Mouse (Mus musculus) kidney, adult 2 months (tissue): ENCODE measurements at regions not wholly inside any gene's neighbourhood (a gene's known extent, or its start where the extent isn't known, plus 50 kb on each side); places are given as distances from the start of the nearest gene placed in this dataset.

Experiments used
- DNase-seq: peaks from one replicate; pipeline ENCODE4 v3.0.0; 2021
- H3K27ac ChIP-seq: fragments of 200-500 bp; 2 replicates; pipeline ENCODE4 v1.5.1; 2012; ENCODE audit warnings: low read depth, low read length, control low read depth, inconsistent platforms; ENCODE audit not compliant: insufficient read depth
- H3K27me3 ChIP-seq: fragments of 200-500 bp; replicated peaks from 2 replicates; pipeline ENCODE4 v1.6.1; 2012; ENCODE audit warnings: mild to moderate bottlenecking, moderate library complexity, low read length, inconsistent platforms; ENCODE audit not compliant: control insufficient read depth, insufficient read depth
- H3K36me3 ChIP-seq: fragments of 200-500 bp; 2 replicates; pipeline ENCODE4 v1.6.1; 2012; ENCODE audit warnings: mild to moderate bottlenecking, moderate library complexity, low read length, inconsistent platforms; ENCODE audit not compliant: control insufficient read depth, insufficient read depth
- H3K4me1 ChIP-seq: fragments of 200-500 bp; 2 replicates; pipeline ENCODE4 v1.6.1; 2011; ENCODE audit warnings: low read length; ENCODE audit not compliant: control insufficient read depth, insufficient read depth
- H3K4me3 ChIP-seq: fragments of 200-500 bp; 2 replicates; pipeline ENCODE4 v1.5.1; 2011; ENCODE audit warnings: mild to moderate bottlenecking, low read depth, low read length, control low read depth; ENCODE audit not compliant: insufficient read depth
- CTCF ChIP-seq: fragments of 200-500 bp; conservative IDR thresholded peaks from 2 replicates; pipeline ENCODE4 v1.5.1; 2011; ENCODE audit warnings: low read depth, mild to moderate bottlenecking, control low read depth, low read length, moderate library complexity, mixed read lengths; ENCODE audit not compliant: insufficient read depth, insufficient read length
- POLR2A ChIP-seq: fragments of 200-500 bp; IDR thresholded peaks from one replicate; pipeline ENCODE4 v1.6.1; 2011; ENCODE audit warnings: low read depth, low read length, control low read depth
- WGBS: fragments of 180-500 bp; shearing (Covaris S2); methylation state at CpG from one replicate; pipeline ENCODE4 v1.1.7; 2018; 5-methylcytosine and 5-hydroxymethylcytosine counted together

DNA sequence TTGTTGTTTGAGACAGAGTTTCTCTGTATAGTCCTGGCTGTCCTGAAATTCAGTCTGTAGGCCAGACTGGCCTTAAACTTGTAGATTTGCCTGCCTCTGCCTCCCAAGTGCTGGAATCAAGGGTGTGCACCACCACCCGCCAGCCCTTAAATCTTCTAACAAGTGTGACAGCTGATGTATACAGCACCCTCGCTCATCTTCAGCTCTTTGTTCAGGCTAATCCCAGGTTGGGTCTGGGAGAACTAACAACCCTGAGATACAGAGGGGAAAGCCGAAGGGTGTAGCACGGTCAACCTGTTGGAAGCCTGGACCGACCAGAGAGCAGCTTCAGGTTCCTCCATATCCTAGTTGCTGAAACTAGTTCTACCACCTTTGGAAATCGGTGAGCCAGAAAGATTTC lies 99.0 kb downstream of the Tmem30b start:
- no peak for DNase-seq
- no peak for TF ChIP-seq POLR2A
- no peak for TF ChIP-seq CTCF
- Histone ChIP-seq H3K27ac (peak overlapping the region; percentile 12; the same call in 1 of the 2 replicates), H3K36me3 (no peaks in the 10 kb centered on the region), H3K27me3 (no peaks in the 10 kb centered on the region), H3K4me3 (no peak overlapping the region), H3K4me1 (0 out of 2 replicates have a peak, but pooled peaks cover 5% of the 10 kb centered on the region)
- WGBS: 84% methylated on average over 6 of the region's 6 CpGs

- no peaks in the 10 kb centered on the region for H3K36me3 ChIP-seq
- peak overlapping the region; percentile 18; the same call in 1 of the 2 replicates for H3K27ac ChIP-seq
- TF ChIP-seq POLR2A: no peak
- no peak for TF ChIP-seq CTCF
- no peaks in the 10 kb centered on the region for H3K27me3 ChIP-seq
- no peak overlapping the region for H3K4me3 ChIP-seq
- DNase-seq: no peak
- 81% methylated on average over 7 of the region's 7 CpGs for WGBS
- 0 out of 2 replicates have a peak, but pooled peaks cover 5% of the 10 kb centered on the region for H3K4me1 ChIP-seq
Measured at GRCm38 (mm10) chr12:73446148-73446547, 100.0 kb downstream of the Tmem30b start.

- Histone ChIP-seq H3K4me3 (peak overlapping the region; percentile 23; the same call in 1 of the 2 replicates), H3K27ac (peak overlapping the region; percentile 61), H3K36me3 (no peaks in the 10 kb centered on the region), H3K27me3 (no peaks in the 10 kb centered on the region), H3K4me1 (peaks cover 9% of the 10 kb centered on the region; the same call in 1 of the 2 replicates)
- peak; percentile 74 for DNase-seq
- TF ChIP-seq CTCF (no peak), POLR2A (no peak)
- WGBS: 40% methylated on average over 10 of the region's 10 CpGs
Measured at GRCm38 (mm10) chr12:73445562-73445961, 100.6 kb downstream of the Tmem30b start.

- TF ChIP-seq POLR2A (no peak), CTCF (no peak)
- peak overlapping the region; percentile 61; the same call in 1 of the 2 replicates for H3K27ac ChIP-seq
Measured at GRCm38 (mm10) chr12:73445128-73445527, 101.1 kb downstream of the Tmem30b start.

GRCm38 (mm10) chr12:73441326-73441725 lies 104.9 kb downstream of the Tmem30b start:
- Histone ChIP-seq H3K27ac (peak overlapping the region; percentile 51; the same call in 1 of the 2 replicates), H3K36me3 (no peaks in the 10 kb centered on the region), H3K4me3 (no peak overlapping the region), H3K27me3 (no peaks in the 10 kb centered on the region), H3K4me1 (peaks cover 6% of the 10 kb centered on the region; the same call in 1 of the 2 replicates)
- no peak for TF ChIP-seq POLR2A
- WGBS: 42% methylated on average over 1 of the region's 1 CpGs
- DNase-seq: peak; percentile 53

More at GRCm38 (mm10) chr12:73445128-73445527, 101.1 kb downstream of the Tmem30b start:
- Histone ChIP-seq H3K27me3 (no peaks in the 10 kb centered on the region), H3K4me3 (peak overlapping the region; percentile 23; the same call in 1 of the 2 replicates), H3K36me3 (no peaks in the 10 kb centered on the region), H3K4me1 (peaks cover 9% of the 10 kb centered on the region; the same call in 1 of the 2 replicates)
- no peak for DNase-seq
- 39% methylated on average over 10 of the region's 10 CpGs for WGBS

DNA sequence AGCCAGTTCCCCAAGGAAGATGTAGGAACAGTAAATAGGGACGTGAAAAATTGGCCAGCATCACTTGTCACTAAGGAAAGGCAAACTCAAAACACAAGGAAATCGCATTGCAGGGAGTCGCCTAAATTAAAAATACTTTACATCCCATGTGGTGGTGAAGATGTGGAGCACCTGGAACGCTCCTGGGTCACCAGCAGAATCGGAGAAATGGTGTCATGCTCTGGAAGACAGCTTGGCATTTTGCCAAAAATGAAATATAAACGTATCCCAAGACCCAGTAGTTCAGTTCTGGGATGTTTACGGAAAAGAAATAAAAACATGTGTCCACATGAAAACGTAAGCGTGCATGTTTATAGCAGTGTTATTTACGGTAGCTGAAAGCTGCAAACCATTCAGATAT lies 111.5 kb downstream of the Tmem30b start:
- no peaks in the 10 kb centered on the region for H3K36me3 ChIP-seq
- WGBS: 62% methylated on average over 10 of the region's 10 CpGs

GRCm38 (mm10) chr12:73432546-73432945 lies 113.6 kb downstream of the Tmem30b start:
- Histone ChIP-seq H3K27me3 (no peaks in the 10 kb centered on the region), H3K4me3 (no peak overlapping the region), H3K4me1 (no peaks in the 10 kb centered on the region), H3K27ac (no peak overlapping the region), H3K36me3 (no peaks in the 10 kb centered on the region)
- TF ChIP-seq CTCF (no peak), POLR2A (no peak)
- DNase-seq: no peak
- WGBS: 83% methylated on average over 5 of the region's 5 CpGs

More for the DNA sequence above, 111.5 kb downstream of the Tmem30b start:
- no peak for TF ChIP-seq CTCF
- no peak for TF ChIP-seq POLR2A
- no peak overlapping the region for H3K27ac ChIP-seq
- no peak overlapping the region for H3K4me3 ChIP-seq
- H3K4me1 ChIP-seq: no peaks in the 10 kb centered on the region
- no peaks in the 10 kb centered on the region for H3K27me3 ChIP-seq
- DNase-seq: no peak
